Mouse (Mus musculus) layer of hippocampus, adult 18-20 months (tissue): ENCODE results near the gene Malsu1. TPM values are rescaled to one million over a fixed set of nuclear protein-coding genes. Genes with fewer than 3 reads are reported as not detected.

Experiments used
- total RNA-seq, 2 experiments: library from RNA; stranded (reverse); gene quantifications; 2 replicates each; pipeline ENCODE4 v1.2.3; 2021

Malsu1 gene
- total RNA-seq, 2 experiments from 2014 or later = 18.8 to 25.0 TPM

Other genes with a start within 250 kb of the Malsu1 start
- gene Tmem176a, start 232.9 kb upstream of the Malsu1 start, total RNA-seq = 10 to 100 TPM; 32.4 to 36.3 TPM
- gene Tmem176b, start 232.3 kb upstream of the Malsu1 start, total RNA-seq = 10 to 100 TPM; 58.5 to 61.2 TPM
- not detected for gene Aoc1, start 200.9 kb upstream of the Malsu1 start, total RNA-seq
- not detected for gene 1600015I10Rik, start 143.9 kb upstream of the Malsu1 start, total RNA-seq
- not detected for gene Doxl2, start 98.8 kb upstream of the Malsu1 start, total RNA-seq
- not detected for gene Svs1, start 86.9 kb upstream of the Malsu1 start, total RNA-seq
- gene Gpnmb, start 37.2 kb upstream of the Malsu1 start, total RNA-seq = 1 to 10 TPM; 4.7 to 7.1 TPM
- not detected for gene Igf2bp3, start 141.2 kb downstream of the Malsu1 start, total RNA-seq
- gene Tra2a, start 190.2 kb downstream of the Malsu1 start, total RNA-seq = 10 to 100 TPM; 79.8 to 85.1 TPM
- 10 to 100 TPM; 10.7 to 12.0 TPM for gene Ccdc126, start 245.5 kb downstream of the Malsu1 start, total RNA-seq